Mouse (Mus musculus) 3134 (cell line): ENCODE results near the gene Pdxp.
A peak's percentile ranks its signal among the peaks of the same experiment; 100 is the strongest.

Experiments
- DNase-seq: peaks from one replicate; pipeline ENCODE4 v3.0.0-alpha.2; 2011; ENCODE audit warnings: low spot score; ENCODE audit not compliant: insufficient read length; ENCODE audit errors: extremely low read depth

The Pdxp gene

DNA sequence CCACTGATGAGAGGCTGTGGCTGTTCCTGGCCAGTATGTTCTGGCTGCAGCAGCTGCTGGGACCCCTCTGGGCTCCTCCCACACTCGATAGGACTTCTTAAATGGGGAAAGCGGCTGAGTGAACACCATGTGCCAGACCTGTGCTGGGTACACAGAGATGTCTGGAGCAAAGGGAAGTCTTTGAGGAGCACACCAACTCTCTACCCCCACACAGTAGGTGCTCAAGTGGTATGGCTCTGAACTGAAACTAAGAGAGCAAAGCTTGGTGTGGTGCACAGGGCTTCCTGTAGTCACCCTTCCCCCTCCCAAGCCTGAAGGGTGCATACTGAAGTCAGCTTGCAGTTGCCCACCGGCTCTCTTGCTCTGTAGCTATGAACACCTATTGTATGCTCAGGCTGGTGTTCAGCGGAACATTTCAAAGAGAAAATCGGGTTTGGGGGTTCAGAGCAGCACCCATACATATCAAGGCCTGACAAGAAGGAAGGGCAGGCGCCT is 15.2 kb upstream of the Pdxp start:
- no peak for DNase-seq

DNA sequence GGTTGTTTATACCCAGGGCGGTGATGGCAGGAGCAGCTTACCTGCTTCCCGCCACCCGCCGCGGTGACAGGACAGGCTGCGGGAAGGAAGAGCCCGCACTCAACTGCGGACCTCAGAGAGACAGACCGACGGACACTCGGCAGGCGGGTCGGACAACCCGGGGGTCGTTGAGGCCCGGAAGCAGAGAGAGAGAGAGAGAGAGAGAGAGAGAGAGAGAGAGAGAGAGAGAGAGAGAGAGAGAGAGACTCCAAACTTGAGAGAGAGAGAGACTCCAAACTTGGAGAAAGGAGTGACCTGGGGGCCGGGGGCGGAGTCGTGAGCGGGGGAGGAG is 14.3 kb upstream of the Pdxp start, which contains the start of gene Gm49510:
Gene Gm49510, plus strand, starts transcription at position 259 of the 331 bp plus-strand sequence.
- no peak for DNase-seq

DNA sequence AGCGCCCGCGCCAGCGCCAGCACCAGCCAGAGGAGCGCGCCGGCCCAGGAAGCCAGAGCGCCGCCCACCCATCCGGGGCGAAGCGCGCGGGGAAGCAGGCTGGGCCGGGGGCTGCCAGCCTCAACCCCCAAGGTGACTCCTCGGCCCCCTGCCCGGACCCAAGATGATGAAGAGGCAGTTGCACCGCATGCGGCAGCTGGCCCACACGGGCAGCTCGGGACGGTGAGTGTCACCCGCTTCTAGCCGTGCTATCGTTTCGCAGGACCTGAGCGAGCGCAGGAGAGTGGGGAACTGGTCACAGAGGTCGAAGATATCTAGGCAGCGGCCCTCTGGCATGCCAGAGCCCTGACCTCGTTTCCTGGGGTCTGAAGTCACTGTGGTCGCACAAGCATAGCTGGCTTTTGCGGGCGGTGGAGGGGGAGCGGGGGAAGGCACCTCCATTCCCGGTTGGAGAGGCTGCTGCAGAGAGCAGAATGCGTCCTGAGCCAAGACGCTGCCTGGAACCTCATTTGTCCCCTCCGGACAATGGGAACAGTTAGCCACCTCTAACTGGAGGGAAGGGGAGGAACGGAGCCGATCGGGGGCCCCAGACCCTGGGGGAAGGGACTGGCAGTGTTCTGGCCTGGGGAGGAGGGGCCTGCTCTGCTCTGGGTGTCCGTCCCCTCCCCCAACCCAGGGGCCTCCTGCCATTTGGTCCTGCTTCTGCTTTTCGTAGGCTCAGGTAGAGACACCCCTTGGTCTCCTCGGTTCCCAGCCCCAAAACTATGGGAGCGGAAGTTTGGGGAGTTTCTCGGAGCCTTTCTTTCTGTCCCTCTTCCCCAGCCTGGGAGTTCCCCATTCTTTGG is 13.8 kb upstream of the Pdxp start, which contains the start of gene Sh3bp1:
Gene Sh3bp1, plus strand, starts transcription at position 29 of the 845 bp plus-strand sequence.
- DNase-seq: peak; percentile 82

DNA sequence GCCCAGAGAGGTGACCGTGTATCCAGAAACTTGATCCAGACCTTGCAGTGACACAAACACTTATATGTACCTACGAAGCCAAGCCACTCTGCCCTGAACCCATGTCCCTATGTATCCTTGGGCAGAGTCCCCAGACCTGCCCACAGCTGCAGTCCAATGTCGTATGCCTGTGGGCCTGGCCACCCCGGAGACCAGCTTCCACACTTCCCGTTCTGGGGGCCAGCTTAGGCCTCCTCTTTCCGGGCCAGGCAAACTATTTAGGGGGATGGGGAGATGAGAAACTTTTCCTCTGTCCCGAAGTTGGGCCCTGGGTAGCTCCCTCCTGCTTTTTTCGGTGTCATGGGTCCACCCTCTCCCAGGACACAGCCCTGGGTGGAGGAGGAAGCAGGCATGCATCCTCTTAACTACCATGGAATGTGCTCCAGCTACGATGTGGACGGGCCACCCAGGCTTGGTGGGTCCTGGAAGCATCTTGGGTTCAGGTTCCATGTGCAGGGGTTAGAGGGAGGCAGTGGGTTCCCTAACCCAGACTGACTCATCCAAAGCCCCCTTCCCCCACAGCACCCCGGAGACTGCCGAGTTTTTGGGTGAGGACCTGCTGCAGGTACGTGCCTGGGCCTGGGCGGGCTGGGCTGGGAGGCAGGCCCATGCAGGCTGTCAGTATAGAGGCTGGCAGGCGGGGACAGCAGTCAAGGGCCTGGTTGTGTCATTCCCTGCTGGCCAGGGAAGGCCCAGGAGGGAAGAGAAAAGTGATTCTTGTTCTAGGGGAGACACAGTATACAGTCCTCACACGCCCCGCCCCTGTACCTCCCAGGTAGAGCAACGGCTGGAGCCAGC is 12.9 kb upstream of the Pdxp start:
- DNase-seq: peak; percentile 61

DNA sequence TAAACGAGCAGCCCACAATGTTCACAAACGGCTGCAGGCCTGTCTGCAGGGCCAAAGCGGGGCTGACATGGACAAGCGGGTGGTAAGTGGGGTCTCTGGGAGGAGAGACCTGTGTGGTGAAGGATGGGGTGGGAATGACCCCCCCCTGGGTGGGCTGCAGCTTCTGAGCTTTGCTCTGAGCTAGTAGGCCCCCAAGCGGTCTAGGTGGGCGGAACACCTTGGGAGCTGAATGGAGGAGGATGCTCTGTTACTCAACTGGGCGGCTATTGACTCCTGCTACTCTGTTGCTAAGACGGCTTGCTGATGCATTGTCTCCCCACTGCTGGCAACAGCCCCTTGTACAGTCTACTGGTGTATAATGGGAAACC is 12.3 kb upstream of the Pdxp start:
- no peak for DNase-seq

DNA sequence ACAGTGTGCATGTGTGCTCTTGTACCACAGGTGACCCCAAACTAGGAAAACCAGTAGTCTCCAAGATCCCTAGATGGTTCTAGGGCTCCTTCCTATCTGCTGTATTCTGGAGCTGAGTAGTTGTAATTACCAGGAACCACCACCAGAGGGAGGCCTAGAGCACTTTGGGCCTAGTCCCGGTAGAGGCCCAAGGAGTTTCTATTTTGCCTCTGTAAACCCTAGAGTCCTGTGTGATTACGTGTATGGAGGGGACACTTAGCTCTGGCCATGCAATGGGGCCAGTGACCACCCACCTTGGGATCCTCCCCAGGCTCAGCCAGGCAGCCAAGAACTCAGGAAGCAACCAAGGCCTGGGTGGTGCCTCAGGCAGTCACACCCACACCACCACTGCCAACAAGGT is 10.5 kb upstream of the Pdxp start:
- DNase-seq: peak; percentile 63

DNA sequence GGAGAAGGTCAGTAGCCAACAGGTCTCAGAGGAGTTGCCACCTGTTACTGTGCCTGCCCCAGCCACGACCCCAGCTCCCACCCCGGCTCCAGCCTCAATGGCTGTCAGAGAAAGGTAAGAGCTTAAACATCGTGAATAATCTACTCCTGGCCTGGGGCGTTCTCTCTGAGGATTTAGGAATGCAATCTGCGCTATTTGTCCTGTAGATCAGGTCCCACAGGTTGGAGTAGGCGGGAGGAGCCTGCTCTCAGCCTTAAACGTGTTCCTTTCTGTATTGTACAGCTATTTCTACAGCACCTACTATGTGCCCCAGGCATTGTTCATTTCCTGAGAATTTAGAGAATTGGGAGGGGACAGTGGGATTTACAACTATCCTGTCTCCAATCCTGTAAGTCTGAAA is 5.3 kb upstream of the Pdxp start:
- no peak for DNase-seq

DNA sequence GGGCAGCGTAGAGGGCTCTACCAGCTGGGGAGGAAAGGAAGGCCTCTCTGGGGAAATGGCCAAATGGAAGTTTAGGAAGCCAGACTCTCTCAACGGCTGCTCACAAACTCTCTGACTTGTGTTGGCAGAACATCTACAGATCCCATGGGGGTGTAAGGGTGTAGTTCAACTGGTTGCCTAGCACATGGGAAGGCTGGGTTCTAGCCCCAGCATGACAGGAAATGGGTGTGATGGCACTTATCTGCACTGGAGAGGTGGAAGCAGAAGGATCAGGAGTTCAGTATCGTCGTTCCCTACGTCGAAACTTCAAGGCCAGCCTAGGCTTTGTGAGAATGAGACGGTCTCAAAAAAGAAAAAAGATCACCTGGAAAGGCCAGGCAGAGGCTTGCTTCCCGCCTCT is 4.7 kb upstream of the Pdxp start:
- no peak for DNase-seq

DNA sequence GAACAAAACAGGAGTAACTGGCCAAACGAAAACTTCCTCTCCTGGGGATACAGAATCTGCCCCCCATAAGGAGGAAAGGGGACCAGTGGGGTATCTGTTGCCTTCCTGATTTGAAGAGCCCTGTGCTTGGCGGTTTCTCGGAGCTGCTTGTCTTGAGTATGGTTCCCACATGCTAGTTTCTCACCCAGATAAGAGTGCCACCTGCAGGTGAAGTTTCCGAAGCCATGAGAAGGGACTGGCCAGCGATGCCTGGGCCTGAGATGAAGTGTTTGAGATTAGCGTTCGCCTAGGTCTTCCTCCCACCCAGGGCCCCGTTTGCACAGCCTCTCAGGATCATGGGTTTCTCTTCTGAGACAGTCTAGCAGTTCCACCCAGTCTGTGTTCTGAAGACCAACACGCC is 1.7 kb upstream of the Pdxp start:
- DNase-seq: no peak

DNA sequence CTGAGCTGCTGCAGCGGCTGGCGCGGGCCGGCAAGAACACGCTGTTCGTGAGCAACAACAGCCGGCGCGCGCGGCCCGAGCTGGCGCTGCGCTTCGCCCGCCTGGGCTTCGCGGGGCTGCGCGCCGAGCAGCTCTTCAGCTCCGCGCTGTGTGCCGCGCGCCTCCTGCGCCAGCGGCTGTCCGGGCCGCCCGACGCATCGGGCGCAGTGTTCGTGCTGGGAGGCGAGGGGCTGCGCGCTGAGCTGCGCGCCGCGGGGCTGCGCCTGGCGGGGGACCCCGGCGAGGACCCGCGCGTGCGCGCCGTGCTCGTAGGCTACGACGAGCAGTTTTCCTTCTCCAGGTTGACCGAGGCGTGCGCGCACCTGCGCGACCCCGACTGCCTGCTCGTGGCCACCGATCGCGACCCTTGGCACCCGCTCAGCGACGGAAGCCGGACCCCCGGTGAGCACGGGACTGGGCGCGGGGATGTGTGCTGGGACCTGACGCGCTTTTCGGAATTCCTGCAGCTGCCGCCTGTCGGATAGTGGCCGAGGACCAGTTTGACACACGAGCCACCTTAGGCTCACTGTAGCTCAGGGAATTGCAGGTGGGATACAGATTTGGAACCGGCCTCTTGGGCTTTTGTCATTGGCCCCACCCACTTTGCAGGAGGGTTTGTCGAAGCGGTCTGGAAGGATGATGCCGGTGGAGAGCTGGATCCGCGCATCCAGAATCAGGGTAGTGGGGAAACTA is 538 bp downstream of the Pdxp start:
- DNase-seq: no peak

DNA sequence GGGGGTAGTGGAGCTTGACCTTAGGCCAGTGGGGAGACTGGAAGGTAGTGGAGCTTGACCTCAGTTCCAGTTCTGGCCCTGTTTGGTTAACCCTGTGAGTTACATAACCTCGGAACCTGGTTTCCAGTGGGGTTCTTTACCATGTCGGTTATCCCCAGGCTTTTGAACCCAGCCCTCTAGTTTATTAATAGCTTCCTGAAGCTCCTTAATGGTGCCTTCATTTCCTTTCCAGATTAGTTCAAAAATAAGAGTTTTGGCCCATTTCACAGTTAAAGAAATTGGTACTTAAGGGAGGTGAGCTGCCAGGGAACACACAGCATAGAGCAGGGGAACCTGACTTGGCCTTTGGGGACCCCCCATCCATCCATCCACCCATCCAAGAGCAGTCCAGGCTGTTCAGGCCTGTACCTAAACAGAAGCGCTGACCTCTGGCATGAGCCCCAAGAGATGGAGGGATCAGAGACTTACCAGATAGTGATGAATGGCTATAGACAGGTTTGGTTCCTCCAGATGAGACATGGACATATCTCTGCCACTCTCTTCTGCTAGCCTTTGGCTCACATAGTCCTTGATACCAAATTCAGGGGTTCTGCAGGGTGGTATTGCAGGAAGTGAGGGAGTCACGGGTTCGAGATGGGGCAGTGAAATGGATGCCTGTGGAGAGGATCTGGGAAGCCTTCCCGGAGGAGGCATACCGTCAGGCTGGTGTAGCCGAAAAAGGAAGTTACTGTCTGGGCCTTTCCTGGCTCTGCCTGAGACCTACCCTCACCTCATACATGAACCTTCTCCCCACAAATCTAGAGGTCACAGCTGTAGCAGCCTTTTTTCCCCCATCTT is 1.3 kb downstream of the Pdxp start:
- DNase-seq: no peak

DNA sequence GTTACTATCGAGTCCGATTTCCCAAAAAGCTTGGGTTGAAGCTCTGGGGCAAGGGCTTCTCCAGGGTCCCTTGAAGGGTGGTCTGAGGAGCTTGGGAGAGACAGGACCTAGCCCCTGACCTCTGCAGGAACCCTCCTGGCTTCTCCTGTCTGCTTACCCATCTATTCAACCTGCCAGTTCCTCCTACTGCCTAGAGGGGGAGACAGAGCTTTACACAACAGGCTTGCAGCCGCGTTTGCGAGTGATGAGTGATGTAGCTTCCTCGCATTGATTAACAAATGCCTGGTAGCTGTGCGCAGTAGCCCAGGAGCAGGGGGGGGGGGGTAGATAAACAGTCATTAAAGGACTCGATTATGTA is 1.9 kb downstream of the Pdxp start:
- peak; percentile 54 for DNase-seq

DNA sequence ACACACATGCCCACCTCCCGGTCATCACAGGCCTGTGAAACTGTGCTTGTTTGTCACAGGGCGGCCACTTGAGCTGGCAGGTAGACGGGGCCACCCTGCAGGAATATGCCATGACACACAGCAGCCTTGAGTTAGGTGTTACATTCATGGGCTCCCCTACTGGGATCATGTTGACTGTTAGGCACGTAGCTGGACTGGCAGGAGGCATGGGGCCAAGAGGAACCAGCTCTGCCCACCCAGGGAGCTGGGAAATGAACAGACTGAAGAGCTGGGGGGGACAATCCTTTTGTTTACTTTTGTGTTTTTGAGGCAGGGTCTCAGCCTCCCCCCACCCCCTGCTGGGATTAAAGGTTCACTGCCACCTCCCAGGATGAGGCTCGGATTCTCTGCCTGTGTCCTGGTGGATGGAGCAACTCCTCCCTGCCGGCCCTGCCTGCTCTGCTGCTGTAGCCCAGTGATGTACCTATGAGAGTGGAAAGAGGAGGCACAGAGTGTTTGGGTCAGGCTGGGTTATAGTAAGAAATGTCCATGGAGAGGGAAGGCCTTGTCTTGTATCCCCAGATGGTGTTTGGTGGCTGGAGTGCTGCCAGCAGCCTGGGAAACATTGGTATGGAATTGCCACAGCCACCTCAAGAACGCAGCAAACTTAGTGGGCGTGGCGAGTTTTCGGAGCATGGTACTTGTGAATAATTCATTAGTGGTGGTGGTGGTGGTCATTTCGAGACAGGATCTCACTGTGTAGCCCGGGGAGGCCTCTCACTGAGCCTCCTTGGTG is 2.5 kb downstream of the Pdxp start:
- peak; percentile 57 for DNase-seq

DNA sequence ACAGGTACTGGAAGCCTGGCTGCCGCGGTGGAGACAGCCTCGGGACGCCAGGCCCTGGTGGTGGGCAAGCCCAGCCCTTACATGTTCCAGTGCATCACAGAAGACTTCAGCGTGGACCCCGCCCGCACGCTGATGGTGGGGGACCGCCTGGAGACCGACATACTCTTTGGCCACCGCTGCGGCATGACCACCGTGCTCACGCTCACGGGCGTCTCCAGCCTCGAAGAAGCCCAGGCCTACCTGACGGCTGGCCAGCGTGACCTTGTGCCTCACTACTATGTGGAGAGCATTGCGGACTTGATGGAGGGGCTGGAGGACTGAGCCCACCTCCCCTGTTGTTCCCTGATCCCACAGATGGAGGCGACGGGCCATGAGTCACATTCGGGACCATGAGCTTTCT is 4.4 kb downstream of the Pdxp start:
- no peak for DNase-seq

DNA sequence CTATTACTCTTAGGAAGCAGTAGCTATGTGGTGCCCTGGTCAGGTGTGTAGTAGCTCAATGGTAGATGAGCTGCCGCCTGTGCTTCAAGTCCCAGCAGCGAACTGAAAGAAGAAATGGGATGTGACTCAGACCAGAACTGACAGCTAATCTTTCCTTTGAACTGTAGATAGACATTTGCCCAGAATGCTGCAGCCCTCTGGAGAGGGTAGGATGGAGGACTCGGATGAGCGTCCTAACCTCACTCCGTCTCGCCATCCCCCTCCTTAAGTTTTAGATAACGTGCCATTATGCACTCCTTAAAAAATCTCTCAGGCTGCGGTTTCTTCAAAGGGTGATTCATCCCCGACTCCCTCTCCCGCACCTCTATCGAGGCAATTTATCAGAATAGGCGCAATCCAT is 6.2 kb downstream of the Pdxp start:
- DNase-seq: no peak

DNA sequence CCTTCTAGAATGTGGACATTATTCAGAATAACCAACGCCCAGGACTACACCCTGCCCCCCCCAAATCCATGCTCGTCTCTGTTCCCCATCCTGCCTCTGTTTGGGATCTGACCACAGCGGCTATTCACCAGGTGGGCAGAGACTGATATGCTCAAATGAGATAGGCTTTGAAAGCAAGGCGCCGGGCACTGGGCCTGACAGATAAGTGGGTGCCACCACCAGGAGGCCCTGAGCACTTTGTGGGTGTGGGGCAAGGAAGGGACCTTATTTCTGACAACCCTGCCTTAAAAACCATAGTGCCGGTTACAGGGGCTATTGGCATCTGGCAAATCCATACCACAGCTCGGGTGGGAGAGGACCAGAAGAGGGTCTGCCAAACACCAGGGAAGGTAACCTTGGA is 9.0 kb downstream of the Pdxp start:
- DNase-seq: no peak

DNA sequence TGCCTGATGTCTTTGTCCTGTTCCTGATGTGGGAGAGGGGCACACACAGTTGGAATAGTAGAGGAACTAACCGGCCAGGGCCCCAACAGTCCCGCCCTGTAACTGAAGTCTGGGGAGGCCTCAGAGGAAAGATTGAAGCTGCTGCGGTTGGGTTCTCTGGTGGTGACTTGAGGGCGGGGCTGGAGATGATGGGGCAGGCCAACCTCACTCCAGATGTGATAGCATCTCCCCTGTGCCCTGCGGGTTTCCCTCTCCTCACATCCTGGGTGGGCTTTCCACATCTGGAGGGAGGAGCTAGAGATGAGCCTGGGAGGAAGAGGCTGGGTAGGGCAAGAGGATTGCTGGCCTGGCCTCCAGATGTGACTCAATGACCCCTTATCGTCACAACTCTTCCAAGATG is 9.9 kb downstream of the Pdxp start:
- DNase-seq: no peak

DNA sequence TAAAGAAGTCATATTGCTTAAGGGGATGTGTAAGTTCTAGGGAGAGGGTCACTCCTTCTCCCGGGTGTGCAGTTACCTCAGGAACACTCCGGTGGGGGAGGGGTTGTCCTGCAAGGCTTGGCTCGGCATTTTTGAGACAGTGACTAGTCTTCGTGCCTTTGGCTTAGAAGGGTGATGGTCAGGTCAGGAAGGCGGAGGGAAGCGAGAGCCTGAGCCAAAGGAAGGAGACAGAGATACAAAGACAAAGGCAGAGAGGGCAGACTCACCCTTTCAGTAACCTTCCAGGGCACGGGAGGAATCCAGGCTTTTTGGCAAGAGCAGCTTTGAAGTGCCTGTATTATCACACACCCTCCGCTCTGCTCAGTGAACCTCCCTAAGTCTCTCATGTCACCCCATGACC is 11.4 kb downstream of the Pdxp start:
- peak; percentile 56 for DNase-seq

DNA sequence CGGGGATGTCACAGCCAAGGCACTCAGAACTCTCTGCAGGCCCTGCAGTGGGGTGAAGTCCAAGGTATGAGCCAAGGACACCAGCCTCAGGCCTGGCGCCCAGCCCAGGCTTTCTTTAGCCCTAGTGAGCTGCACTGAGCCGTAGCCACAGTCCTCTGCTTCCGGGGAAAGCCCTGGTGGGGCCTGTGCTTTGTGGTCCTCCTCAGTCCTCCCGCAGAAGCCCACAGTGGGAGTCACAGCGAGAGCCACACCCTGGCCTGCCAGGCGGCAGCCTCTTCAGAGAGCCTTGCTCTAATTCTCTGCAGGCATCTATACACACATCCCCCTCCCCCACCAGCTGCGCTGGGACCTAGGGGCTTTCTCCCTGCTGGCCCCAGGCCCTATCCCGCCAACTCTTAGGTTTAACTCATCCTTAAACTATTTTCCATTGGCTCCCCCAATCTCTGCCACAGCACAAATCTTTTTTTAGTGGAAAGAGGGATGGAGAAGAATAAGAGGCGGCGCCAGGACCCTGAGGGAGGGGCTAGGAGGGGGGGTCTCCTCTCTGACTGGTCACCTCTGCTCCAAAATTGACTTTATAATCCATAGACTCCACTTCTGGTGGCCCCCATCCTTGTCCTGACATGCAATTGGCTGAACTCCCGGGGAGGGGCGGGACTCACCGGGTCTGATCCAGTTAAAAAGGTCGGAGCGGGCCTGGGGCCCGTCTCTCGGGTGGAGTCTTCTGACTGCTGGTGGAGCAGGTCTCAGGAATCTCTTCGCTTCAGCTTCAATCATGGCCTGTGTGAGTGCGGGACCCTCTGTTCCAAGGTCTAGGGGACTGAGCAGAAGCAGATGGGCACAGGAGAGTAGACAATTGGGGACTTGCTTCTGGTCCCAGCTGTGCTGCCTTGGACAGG is 12.6 kb downstream of the Pdxp start, which contains the start of gene Lgals1:
Gene Lgals1, plus strand, starts transcription at position 705 of the 899 bp plus-strand sequence.
- peak; percentile 95 for DNase-seq
